Comparison of ENCODE assay signal across 19 mouse cellular contexts in the genomic region with DNA sequence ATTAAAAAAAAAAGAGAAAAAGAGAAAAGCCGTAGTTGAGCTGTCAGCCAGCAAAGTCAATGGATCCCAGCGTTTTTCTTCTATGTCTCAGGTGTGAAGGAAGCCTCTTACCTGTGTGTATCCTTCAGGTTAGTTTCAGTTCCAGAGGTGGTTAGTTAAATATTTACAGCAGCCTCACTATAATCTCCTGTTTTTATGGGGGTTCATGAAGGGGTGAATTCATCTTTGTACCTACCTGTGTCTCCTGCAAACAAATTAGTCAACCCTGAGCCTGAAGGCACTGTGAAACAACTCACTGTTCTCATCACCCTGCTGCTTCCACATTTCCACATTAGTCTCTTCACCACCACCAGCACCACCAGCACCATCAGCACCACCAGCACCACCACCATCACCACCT. TPM values are rescaled to one million over a fixed set of nuclear protein-coding genes. Genes with fewer than 3 reads are reported as not detected.
"Had no signal": no experiment of that assay in that cellular context is flagged by ENCODE, and none has a peak within 500 bp of the region (broad histone marks: within the 10 kb centered on the region; RNA-seq: fewer than 3 reads in every experiment).

No protein-coding gene starts in this region.

- H3K36me3 ChIP-seq: midbrain, embryonic 13.5 days; midbrain, embryonic 15.5 days; neural tube, embryonic 15.5 days had no signal

- H3K27me3 ChIP-seq: midbrain, embryonic 13.5 days; midbrain, embryonic 15.5 days; neural tube, embryonic 13.5 days; neural tube, embryonic 15.5 days had no signal

- ATAC-seq: midbrain, embryonic 13.5 days; midbrain, embryonic 15.5 days had no signal

- H3K4me2 ChIP-seq: lung, embryonic 14.5 days; midbrain, embryonic 13.5 days; midbrain, embryonic 15.5 days; neural tube, embryonic 13.5 days; neural tube, embryonic 15.5 days had no signal

- H3K4me1 ChIP-seq: midbrain, embryonic 13.5 days; midbrain, embryonic 15.5 days; neural tube, embryonic 13.5 days; neural tube, embryonic 15.5 days had no signal

- H3K9ac ChIP-seq: lung, embryonic 14.5 days; midbrain, embryonic 13.5 days; midbrain, embryonic 15.5 days; neural tube, embryonic 13.5 days; neural tube, embryonic 15.5 days had no signal

- H3K27ac ChIP-seq: midbrain, embryonic 10.5 days; midbrain, embryonic 13.5 days; midbrain, embryonic 15.5 days; neural tube, embryonic 13.5 days; neural tube, embryonic 15.5 days had no signal

- DNase-seq: lung, adult 18-20 months; lung, embryonic 14.5 days; lung, postnatal 10 days; lung, postnatal 4 days; right cerebral cortex, postnatal 14 days; spleen, adult 18-20 months; thymus, adult 18-20 months; thymus, postnatal 14 days; thymus, postnatal 36 days had no signal

- H3K9me3 ChIP-seq: midbrain, embryonic 10.5 days; midbrain, embryonic 13.5 days; midbrain, embryonic 15.5 days; neural tube, embryonic 13.5 days; neural tube, embryonic 15.5 days had no signal

- H3K4me3 ChIP-seq: midbrain, embryonic 10.5 days; midbrain, embryonic 13.5 days; midbrain, embryonic 15.5 days; myocyte; neural tube, embryonic 13.5 days; neural tube, embryonic 15.5 days had no signal

RNA-seq across cellular contexts. Expression of gene Acod1, which starts 59.5 kb away (rescaled TPM):
- polyA plus RNA-seq: liver, embryonic 16.5 days; lung, embryonic 14.5 days; lung, embryonic 16.5 days; midbrain, embryonic 10.5 days; midbrain, embryonic 13.5 days; midbrain, embryonic 15.5 days; myocyte; neural tube, embryonic 11.5 days; neural tube, embryonic 13.5 days; neural tube, embryonic 15.5 days; stomach, embryonic 14.5 days had no signal
